Mouse (Mus musculus) urinary bladder, postnatal 25 days (tissue): Measurements from ENCODE around the gene Cux1.

ENCODE experiments used
- DNase-seq: peaks from one replicate; pipeline ENCODE4 v3.0.0; 2022; ENCODE audit warnings: low spot score

Gene Cux1

GRCm38 (mm10) chr5:136199526-136199925, 367.8 kb downstream of the Cux1 start:
- no peak for DNase-seq

GRCm38 (mm10) chr5:136198474-136199391, 368.6 kb downstream of the Cux1 start, which contains the start of gene Prkrip1:
Gene Prkrip1 (minus strand): TSS chr5:136198963.
- peak; percentile 93 for DNase-seq
